Comparison of ENCODE assay signal across 15 mouse cellular contexts in the genomic region with DNA sequence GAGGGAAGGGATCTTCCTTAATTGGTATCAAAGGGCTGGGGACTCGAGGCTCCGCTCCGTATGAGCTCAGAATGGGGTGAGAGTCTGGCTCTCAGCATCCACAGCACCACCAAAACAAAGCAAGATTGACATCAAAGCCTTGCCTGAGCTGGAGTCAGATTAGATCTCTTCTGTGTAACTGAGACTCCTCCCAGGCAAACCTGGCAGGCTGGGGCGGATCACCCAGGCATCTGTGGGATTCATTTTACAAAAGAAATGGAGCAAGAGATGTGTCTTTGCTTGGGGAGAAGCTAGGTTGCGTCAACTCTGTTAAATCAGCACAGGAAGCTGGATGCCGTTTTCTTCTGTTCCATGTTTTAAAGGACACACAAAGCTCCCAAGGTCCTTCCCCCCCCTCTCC. TPM values are rescaled to one million over a fixed set of nuclear protein-coding genes. Genes with fewer than 3 reads are reported as not detected.
DNase-seq lines count a peak whose midpoint lies in the region; ATAC-seq and TF ChIP-seq lines count a peak whose summit lies in the region.
"Had no signal": no experiment of that assay in that cellular context is flagged by ENCODE, and none has a peak within 500 bp of the region (broad histone marks: within the 10 kb centered on the region; RNA-seq: fewer than 3 reads in every experiment).

No protein-coding gene starts in this region.

- H3K36me3 ChIP-seq in limb, embryonic 14.5 days (ENCODE audit: control insufficient read depth, insufficient read depth, low read length): no peaks in the 10 kb centered on the region
- no peaks in the 10 kb centered on the region for H3K36me3 ChIP-seq in limb, embryonic 10.5 days
- H3K36me3 ChIP-seq in ES-Bruce4 (ENCODE audit: control insufficient read depth, insufficient read depth, low read length, poor library complexity, severe bottlenecking): no peaks in the 10 kb centered on the region
- no peaks in the 10 kb centered on the region for H3K36me3 ChIP-seq in embryonic facial prominence, embryonic 13.5 days
- H3K36me3 ChIP-seq: hindbrain, embryonic 13.5 days; limb, embryonic 12.5 days had no signal

- H3K9me3 ChIP-seq in limb, embryonic 14.5 days (ENCODE audit: control insufficient read depth, low read length): no peaks in the 10 kb centered on the region
- no peaks in the 10 kb centered on the region for H3K9me3 ChIP-seq in limb, embryonic 10.5 days (replicated peaks)
- no peaks in the 10 kb centered on the region for H3K9me3 ChIP-seq in ES-Bruce4 (replicated peaks; ENCODE audit: control insufficient read depth, insufficient read depth, low read length, poor library complexity, severe bottlenecking)
- no peaks in the 10 kb centered on the region for H3K9me3 ChIP-seq in embryonic facial prominence, embryonic 13.5 days
- H3K9me3 ChIP-seq: hindbrain, embryonic 13.5 days; limb, embryonic 12.5 days had no signal

- 12% methylated on average over 6 of the region's 6 CpGs for WGBS in limb, embryonic 14.5 days
- 18% methylated on average over 6 of the region's 6 CpGs for WGBS in limb, embryonic 10.5 days
- WGBS in embryonic facial prominence, embryonic 13.5 days: 6% methylated on average over 6 of the region's 6 CpGs

- H3K4me1 ChIP-seq in limb, embryonic 14.5 days (ENCODE audit: control insufficient read depth, insufficient read depth, low read length): no peaks in the 10 kb centered on the region
- 0 out of 2 replicates have a peak, but pooled peaks cover 2% of the 10 kb centered on the region for H3K4me1 ChIP-seq in limb, embryonic 10.5 days
- H3K4me1 ChIP-seq in ES-Bruce4 (ENCODE audit: control insufficient read depth, insufficient read depth, low read length): peaks cover 6% of the 10 kb centered on the region
- H3K4me1 ChIP-seq in embryonic facial prominence, embryonic 13.5 days: 0 out of 2 replicates have a peak, but pooled peaks cover 5% of the 10 kb centered on the region
- H3K4me1 ChIP-seq: limb, embryonic 12.5 days had no signal

- no peak for TF ChIP-seq POLR2A in limb, embryonic 14.5 days (IDR thresholded peaks at IDR 0.05; ENCODE audit: borderline replicate concordance, extremely low read depth, insufficient read depth, insufficient read length)
- no peak for TF ChIP-seq POLR2A in ES-Bruce4 (IDR thresholded peaks at IDR 0.05; ENCODE audit: insufficient read depth, low read length)

- no peak overlapping the region for H3K27ac ChIP-seq in limb, embryonic 14.5 days (replicated peaks; ENCODE audit: low read depth, low read length)
- no peak overlapping the region for H3K27ac ChIP-seq in limb, embryonic 10.5 days
- peak overlapping the region; percentile 41 for H3K27ac ChIP-seq in ES-Bruce4 (ENCODE audit: insufficient read depth, low read length)
- 0 out of 2 replicates have a peak overlapping the region, but pooled peaks have one; percentile 44 for H3K27ac ChIP-seq in embryonic facial prominence, embryonic 13.5 days
- H3K27ac ChIP-seq: hindbrain, embryonic 13.5 days; limb, embryonic 12.5 days had no signal

- H3K27me3 ChIP-seq in limb, embryonic 14.5 days (ENCODE audit: control insufficient read depth, insufficient read depth, low read length): no peaks in the 10 kb centered on the region
- no peaks in the 10 kb centered on the region for H3K27me3 ChIP-seq in limb, embryonic 10.5 days (ENCODE audit: low read depth, poor library complexity, severe bottlenecking)
- no peaks in the 10 kb centered on the region for H3K27me3 ChIP-seq in ES-Bruce4 (ENCODE audit: control insufficient read depth, insufficient read depth, low read length, poor library complexity, severe bottlenecking)
- H3K27me3 ChIP-seq in embryonic facial prominence, embryonic 13.5 days: no peaks in the 10 kb centered on the region
- H3K27me3 ChIP-seq: hindbrain, embryonic 13.5 days; limb, embryonic 12.5 days had no signal

- no peak overlapping the region for H3K9ac ChIP-seq in limb, embryonic 14.5 days (ENCODE audit: low read depth, low read length, severe bottlenecking)
- no peak overlapping the region for H3K9ac ChIP-seq in ES-Bruce4 (ENCODE audit: low read depth, poor library complexity, severe bottlenecking)
- no peak overlapping the region for H3K9ac ChIP-seq in embryonic facial prominence, embryonic 13.5 days
- H3K9ac ChIP-seq: hindbrain, embryonic 13.5 days; limb, embryonic 12.5 days had no signal

- peak; percentile 17 to 56 for DNase-seq in adrenal gland, adult (ENCODE audit: inconsistent age in 2 of 2, low spot score in 1 of 2)
- DNase-seq in adrenal gland, adult 2 months: no peak
- peak; percentile 10 for DNase-seq in limb, embryonic 14.5 days (ENCODE audit: low spot score)
- DNase-seq in limb, embryonic 10.5 days (ENCODE audit: low spot score): no peak
- DNase-seq in spleen, adult 12 weeks (ENCODE audit: low spot score): no peak
- no peak for DNase-seq in right cerebral cortex, postnatal 10 days (ENCODE audit: low spot score in 2 of 2)
- DNase-seq: cerebellum, postnatal 25 days; gastrocnemius, postnatal 14 days; kidney, adult 9 months had no signal

- H3K4me3 ChIP-seq in limb, embryonic 14.5 days (replicated peaks; ENCODE audit: low read length): no peak overlapping the region
- no peak overlapping the region for H3K4me3 ChIP-seq in limb, embryonic 10.5 days
- no peak overlapping the region for H3K4me3 ChIP-seq in ES-Bruce4 (ENCODE audit: low read depth, low read length)
- no peak overlapping the region for H3K4me3 ChIP-seq in embryonic facial prominence, embryonic 13.5 days
- H3K4me3 ChIP-seq: hindbrain, embryonic 13.5 days; limb, embryonic 12.5 days had no signal

- no peak overlapping the region for H3K4me2 ChIP-seq in limb, embryonic 14.5 days (replicated peaks; ENCODE audit: low read depth, low read length, severe bottlenecking)
- H3K4me2 ChIP-seq in embryonic facial prominence, embryonic 13.5 days: no peak overlapping the region
- H3K4me2 ChIP-seq: hindbrain, embryonic 13.5 days; limb, embryonic 12.5 days had no signal

- ATAC-seq in limb, embryonic 14.5 days (ENCODE audit: low FRiP score, low read depth): no peak
- ATAC-seq in embryonic facial prominence, embryonic 13.5 days (ENCODE audit: insufficient number of reproducible peaks, insufficient read depth, low FRiP score, low TSS enrichment, low read depth): 0 out of 2 replicates have a peak, but pooled peaks have one; percentile 20
- ATAC-seq: activated CD4-positive, CD25-positive, alpha-beta regulatory T cell, adult 4 months had no signal

- TF ChIP-seq EP300 in ES-Bruce4 (IDR thresholded peaks at IDR 0.05; ENCODE audit: insufficient read depth, low read depth, low read length): 0 out of 2 replicates have a peak, but pooled peaks have one; percentile 18

- no peak for TF ChIP-seq CTCF in ES-Bruce4 (IDR thresholded peaks at IDR 0.05; ENCODE audit: low read depth, low read length)

RNA-seq across cellular contexts. Expression of gene 2610528J11Rik, which starts 17.7 kb away (rescaled TPM):
- total RNA-seq in adrenal gland, adult 2 months (2021): not detected
- polyA plus RNA-seq in adrenal gland, adult 2 months (2012; rRNA removed): not detected in 2 replicates
- polyA plus RNA-seq in limb, embryonic 14.5 days (2012; rRNA removed): 3.7 and 4.3 TPM in 2 replicates
- polyA plus RNA-seq in limb, embryonic 14.5 days (2014; fragmentation: Nextera tagmentation; extraction: Ambion mirVana): 9.5 and 10.9 TPM in 2 replicates
- polyA plus RNA-seq in limb, embryonic 10.5 days (2016; fragmentation: Nextera tagmentation; extraction: Ambion mirVana): 0.78 and 1.2 TPM in 2 replicates
- polyA plus RNA-seq in ES-Bruce4 (2011; ENCODE audit: insufficient read depth, insufficient read length, low read depth, missing spikeins): 19.5 and 20.0 TPM in 2 replicates
- 4.1 and 5.0 TPM in 2 replicates for polyA plus RNA-seq in embryonic facial prominence, embryonic 13.5 days (2015; fragmentation: Nextera tagmentation; extraction: Ambion mirVana)
- total RNA-seq: gastrocnemius, postnatal 14 days; layer of hippocampus, postnatal 10 days had no signal
- polyA plus RNA-seq: activated CD4-positive, CD25-positive, alpha-beta regulatory T cell, adult 4 months; hindbrain, embryonic 13.5 days had no signal

RNA-seq across cellular contexts. Expression of gene Tie1, which starts 19.2 kb away (rescaled TPM):
- total RNA-seq in adrenal gland, adult 2 months (2021): 10 to 100 TPM; 30.3 to 52.5 TPM
- 78.4 and 96.9 TPM in 2 replicates for polyA plus RNA-seq in adrenal gland, adult 2 months (2012; rRNA removed)
- polyA plus RNA-seq in limb, embryonic 14.5 days (2012; rRNA removed): 27.1 and 34.2 TPM in 2 replicates
- 16.7 and 17.7 TPM in 2 replicates for polyA plus RNA-seq in limb, embryonic 14.5 days (2014; fragmentation: Nextera tagmentation; extraction: Ambion mirVana)
- polyA plus RNA-seq in limb, embryonic 10.5 days (2016; fragmentation: Nextera tagmentation; extraction: Ambion mirVana): 16.8 and 19.4 TPM in 2 replicates
- polyA plus RNA-seq in ES-Bruce4 (2011; ENCODE audit: insufficient read depth, insufficient read length, low read depth, missing spikeins): 0.19 and 0.26 TPM in 2 replicates
- 19.4 and 19.6 TPM in 2 replicates for polyA plus RNA-seq in embryonic facial prominence, embryonic 13.5 days (2015; fragmentation: Nextera tagmentation; extraction: Ambion mirVana)
- polyA plus RNA-seq: activated CD4-positive, CD25-positive, alpha-beta regulatory T cell, adult 4 months had no signal

RNA-seq across cellular contexts. Expression of gene Tmem125, which starts 34.8 kb away (rescaled TPM):
- under 1 TPM in 1 of 2 experiments, not detected in 1; 0.21 TPM for total RNA-seq in adrenal gland, adult 2 months (2021)
- 0.17 and 0.33 TPM in 2 replicates for polyA plus RNA-seq in adrenal gland, adult 2 months (2012; rRNA removed)
- 5.2 and 6.0 TPM in 2 replicates for polyA plus RNA-seq in limb, embryonic 14.5 days (2012; rRNA removed)
- 7.6 and 11.1 TPM in 2 replicates for polyA plus RNA-seq in limb, embryonic 14.5 days (2014; fragmentation: Nextera tagmentation; extraction: Ambion mirVana)
- 0.34 and 0.54 TPM in 2 replicates for polyA plus RNA-seq in limb, embryonic 10.5 days (2016; fragmentation: Nextera tagmentation; extraction: Ambion mirVana)
- polyA plus RNA-seq in ES-Bruce4 (2011; ENCODE audit: insufficient read depth, insufficient read length, low read depth, missing spikeins): 9.7 and 11.9 TPM in 2 replicates
- 2.8 and 3.2 TPM in 2 replicates for polyA plus RNA-seq in embryonic facial prominence, embryonic 13.5 days (2015; fragmentation: Nextera tagmentation; extraction: Ambion mirVana)
- polyA plus RNA-seq: activated CD4-positive, CD25-positive, alpha-beta regulatory T cell, adult 4 months had no signal

RNA-seq across cellular contexts. Expression of gene Mpl, which starts 51.7 kb away (rescaled TPM):
- under 1 TPM in 1 of 2 experiments, not detected in 1; 0.17 TPM for total RNA-seq in adrenal gland, adult 2 months (2021)
- 0.04 TPM in 1 of 2 replicates, not detected in the other for polyA plus RNA-seq in adrenal gland, adult 2 months (2012; rRNA removed)
- polyA plus RNA-seq in limb, embryonic 14.5 days (2012; rRNA removed): 0.23 and 0.51 TPM in 2 replicates
- polyA plus RNA-seq in limb, embryonic 14.5 days (2014; fragmentation: Nextera tagmentation; extraction: Ambion mirVana): 0.12 and 0.41 TPM in 2 replicates
- polyA plus RNA-seq in limb, embryonic 10.5 days (2016; fragmentation: Nextera tagmentation; extraction: Ambion mirVana): 0.74 and 1.2 TPM in 2 replicates
- not detected in 2 replicates for polyA plus RNA-seq in ES-Bruce4 (2011; ENCODE audit: insufficient read depth, insufficient read length, low read depth, missing spikeins)
- polyA plus RNA-seq in embryonic facial prominence, embryonic 13.5 days (2015; fragmentation: Nextera tagmentation; extraction: Ambion mirVana): 0.54 and 1.1 TPM in 2 replicates
- total RNA-seq: gastrocnemius, postnatal 14 days had no signal
- polyA plus RNA-seq: activated CD4-positive, CD25-positive, alpha-beta regulatory T cell, adult 4 months had no signal

Comparison
In these comparisons a context has a peak if more than half of its experiments do, and no peak if none do; other contexts are left out.
1. DNase-seq: peak in adrenal gland, adult (2 of 2) and limb, embryonic 14.5 days (single experiment); none in adrenal gland, adult 2 months (single experiment), limb, embryonic 10.5 days (single experiment), spleen, adult 12 weeks (single experiment) and right cerebral cortex, postnatal 10 days (0 of 2).
2. H3K27ac ChIP-seq: peak in ES-Bruce4 (single experiment) and embryonic facial prominence, embryonic 13.5 days (single experiment); none in limb, embryonic 14.5 days (single experiment) and limb, embryonic 10.5 days (single experiment).
3. RNA of gene Tie1, which starts 19.2 kb away (polyA plus RNA-seq): 78.4 to 96.9 TPM in adrenal gland, adult 2 months, 16.7 to 34.2 TPM in limb, embryonic 14.5 days, 19.4 to 19.6 TPM in embryonic facial prominence, embryonic 13.5 days and 16.8 to 19.4 TPM in limb, embryonic 10.5 days; 0.19 to 0.26 TPM in ES-Bruce4; every median in the first group is over 10 times any median in the second.